Mouse (Mus musculus): ENCODE measurements at regions not wholly inside any gene's neighbourhood (a gene's known extent, or its start where the extent isn't known, plus 50 kb on each side); places are given as distances from the start of the nearest gene placed in this dataset.
A peak's percentile ranks its signal among the peaks of the same experiment; 100 is the strongest.

DNA sequence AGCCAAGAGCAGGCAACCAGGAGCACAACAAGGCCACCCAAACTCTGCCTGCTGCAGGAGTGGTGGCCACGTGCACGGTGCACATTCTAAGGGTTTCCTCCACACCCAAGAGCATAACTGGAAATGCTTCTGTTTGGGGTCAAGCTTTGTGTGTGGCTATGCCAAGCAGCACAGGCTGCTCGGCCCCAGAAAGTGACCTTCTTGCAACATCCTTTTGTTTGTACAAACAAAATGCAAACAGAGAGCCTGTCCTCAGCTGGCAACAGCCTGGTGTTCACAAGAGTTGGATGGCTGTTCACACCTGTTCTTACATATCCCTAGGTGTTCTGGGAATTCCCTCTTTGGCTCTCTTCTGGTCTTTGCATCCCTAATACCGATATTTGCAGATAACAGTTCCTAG is 126.8 kb upstream of the Tle4 start:
- Histone ChIP-seq H3K9ac (ENCODE audit: low read length) (no peak overlapping the region), H3K27ac (ENCODE audit: low read depth, low read length) (no peak overlapping the region), H3K4me2 (no peak overlapping the region), H3K4me3 (ENCODE audit: low read depth, low read length) (no peak overlapping the region), H3K27me3 (ENCODE audit: control insufficient read depth, insufficient read depth, low read length) (no peaks in the 10 kb centered on the region), H3K9me3 (ENCODE audit: control insufficient read depth, low read length) (no peaks in the 10 kb centered on the region), H3K4me1 (ENCODE audit: control insufficient read depth, insufficient read depth, low read length) (no peaks in the 10 kb centered on the region), H3K36me3 (ENCODE audit: control insufficient read depth, insufficient read depth, low read length) (no peaks in the 10 kb centered on the region)
- ATAC-seq (ENCODE audit: low FRiP score) (no peak), DNase-seq (ENCODE audit: low spot score, missing footprints) (no peak)
- WGBS: 73% methylated on average over 4 of the region's 4 CpGs

GRCm38 (mm10) chr19:14705791-14706190 is 107.9 kb upstream of the Tle4 start:
- 91% methylated on average over 2 of the region's 2 CpGs for WGBS

DNA sequence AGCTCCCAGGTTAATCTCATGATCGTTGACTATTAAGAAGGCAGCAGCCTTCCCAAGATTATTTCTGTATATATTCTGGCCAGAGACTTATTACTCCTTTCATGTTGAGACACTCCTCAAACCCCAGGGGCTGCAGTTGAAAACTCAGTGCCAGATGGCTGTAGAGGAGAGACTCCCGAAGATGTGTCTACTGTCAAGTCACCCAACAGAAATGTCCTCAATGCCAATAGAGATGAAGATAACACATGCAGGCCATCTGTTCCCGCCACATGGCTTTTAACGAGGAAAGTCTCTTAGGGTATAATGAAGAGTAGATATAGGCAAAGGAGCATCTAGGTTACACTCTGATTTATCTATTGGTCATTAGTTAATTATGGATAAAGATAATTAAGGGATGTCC is 103.3 kb upstream of the Tle4 start:
- Histone ChIP-seq H3K4me2 (no peak overlapping the region), H3K27me3 (ENCODE audit: control insufficient read depth, insufficient read depth, low read length) (no peaks in the 10 kb centered on the region), H3K4me3 (ENCODE audit: low read depth, low read length) (no peak overlapping the region), H3K9ac (ENCODE audit: low read length) (no peak overlapping the region), H3K27ac (ENCODE audit: low read depth, low read length) (no peak overlapping the region), H3K36me3 (ENCODE audit: control insufficient read depth, insufficient read depth, low read length) (no peaks in the 10 kb centered on the region), H3K4me1 (ENCODE audit: control insufficient read depth, insufficient read depth, low read length) (no peaks in the 10 kb centered on the region), H3K9me3 (ENCODE audit: control insufficient read depth, low read length) (no peaks in the 10 kb centered on the region)
- no peak for DNase-seq (ENCODE audit: low spot score, missing footprints)
- 89% methylated on average over 4 of the region's 4 CpGs for WGBS
- ATAC-seq (ENCODE audit: low FRiP score): no peak

More at GRCm38 (mm10) chr19:14705791-14706190, 107.9 kb upstream of the Tle4 start:
- Histone ChIP-seq H3K9me3 (ENCODE audit: control insufficient read depth, low read length) (no peaks in the 10 kb centered on the region), H3K27me3 (ENCODE audit: control insufficient read depth, insufficient read depth, low read length) (no peaks in the 10 kb centered on the region), H3K9ac (ENCODE audit: low read length) (no peak overlapping the region), H3K27ac (ENCODE audit: low read depth, low read length) (no peak overlapping the region), H3K4me1 (ENCODE audit: control insufficient read depth, insufficient read depth, low read length) (no peaks in the 10 kb centered on the region), H3K36me3 (ENCODE audit: control insufficient read depth, insufficient read depth, low read length) (no peaks in the 10 kb centered on the region), H3K4me2 (no peak overlapping the region), H3K4me3 (ENCODE audit: low read depth, low read length) (no peak overlapping the region)
- ATAC-seq (ENCODE audit: low FRiP score) (no peak), DNase-seq (ENCODE audit: low spot score, missing footprints) (no peak)

- Histone ChIP-seq H3K4me1 (ENCODE audit: control insufficient read depth, insufficient read depth, low read length) (no peaks in the 10 kb centered on the region), H3K4me3 (ENCODE audit: low read depth, low read length) (no peak overlapping the region), H3K27me3 (ENCODE audit: control insufficient read depth, insufficient read depth, low read length) (no peaks in the 10 kb centered on the region), H3K36me3 (ENCODE audit: control insufficient read depth, insufficient read depth, low read length) (no peaks in the 10 kb centered on the region), H3K9me3 (ENCODE audit: control insufficient read depth, low read length) (no peaks in the 10 kb centered on the region), H3K27ac (ENCODE audit: low read depth, low read length) (no peak overlapping the region), H3K9ac (ENCODE audit: low read length) (no peak overlapping the region), H3K4me2 (no peak overlapping the region)
- DNase-seq (ENCODE audit: low spot score, missing footprints): no peak
- WGBS: 92% methylated on average over 10 of the region's 10 CpGs
- ATAC-seq (ENCODE audit: low FRiP score): no peak
Measured at GRCm38 (mm10) chr19:14695369-14695768, 97.5 kb upstream of the Tle4 start.

GRCm38 (mm10) chr19:14692183-14692582 is 94.3 kb upstream of the Tle4 start:
- H3K9me3 ChIP-seq (ENCODE audit: control insufficient read depth, low read length): no peaks in the 10 kb centered on the region
- no peaks in the 10 kb centered on the region for H3K4me1 ChIP-seq (ENCODE audit: control insufficient read depth, insufficient read depth, low read length)
- H3K27ac ChIP-seq (ENCODE audit: low read depth, low read length): no peak overlapping the region
- no peak overlapping the region for H3K9ac ChIP-seq (ENCODE audit: low read length)
- H3K4me2 ChIP-seq: no peak overlapping the region
- no peaks in the 10 kb centered on the region for H3K36me3 ChIP-seq (ENCODE audit: control insufficient read depth, insufficient read depth, low read length)
- no peaks in the 10 kb centered on the region for H3K27me3 ChIP-seq (ENCODE audit: control insufficient read depth, insufficient read depth, low read length)
- DNase-seq (ENCODE audit: low spot score, missing footprints): no peak
- H3K4me3 ChIP-seq (ENCODE audit: low read depth, low read length): no peak overlapping the region
- no peak for ATAC-seq (ENCODE audit: low FRiP score)

DNA sequence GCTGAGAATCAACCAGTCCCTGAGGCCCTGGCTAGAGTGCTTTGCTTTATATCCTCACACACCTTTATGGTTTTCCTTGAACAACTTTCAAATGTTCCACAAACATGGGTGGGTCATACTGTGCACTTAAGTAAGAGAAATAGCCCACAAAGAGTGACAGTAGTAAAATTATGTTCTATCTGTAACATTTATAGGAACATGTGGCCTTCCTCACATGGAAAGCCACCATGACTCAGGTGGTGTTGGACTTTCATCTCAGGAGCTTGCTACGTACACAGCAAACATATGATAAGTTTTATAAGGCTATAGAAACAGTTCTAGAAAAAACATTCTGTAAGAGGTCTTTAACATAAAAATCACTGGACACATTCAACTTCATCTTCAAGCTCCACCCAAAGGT is 87.8 kb upstream of the Tle4 start:
- Histone ChIP-seq H3K36me3 (ENCODE audit: control insufficient read depth, insufficient read depth, low read length) (no peaks in the 10 kb centered on the region), H3K4me3 (ENCODE audit: low read depth, low read length) (no peak overlapping the region), H3K27me3 (ENCODE audit: control insufficient read depth, insufficient read depth, low read length) (0 out of 2 replicates have a peak, but pooled peaks cover 3% of the 10 kb centered on the region), H3K9me3 (ENCODE audit: control insufficient read depth, low read length) (no peaks in the 10 kb centered on the region), H3K4me2 (no peak overlapping the region), H3K4me1 (ENCODE audit: control insufficient read depth, insufficient read depth, low read length) (no peaks in the 10 kb centered on the region), H3K9ac (ENCODE audit: low read length) (no peak overlapping the region), H3K27ac (ENCODE audit: low read depth, low read length) (no peak overlapping the region)
- DNase-seq (ENCODE audit: low spot score, missing footprints): no peak
- ATAC-seq (ENCODE audit: low FRiP score): no peak
- 91% methylated on average over 1 of the region's 1 CpGs for WGBS

- DNase-seq (ENCODE audit: low spot score, missing footprints) (no peak), ATAC-seq (ENCODE audit: low FRiP score) (no peak)
- Histone ChIP-seq H3K27ac (ENCODE audit: low read depth, low read length) (no peak overlapping the region), H3K9ac (ENCODE audit: low read length) (no peak overlapping the region), H3K9me3 (ENCODE audit: control insufficient read depth, low read length) (no peaks in the 10 kb centered on the region), H3K27me3 (ENCODE audit: control insufficient read depth, insufficient read depth, low read length) (0 out of 2 replicates have a peak, but pooled peaks cover 3% of the 10 kb centered on the region), H3K36me3 (ENCODE audit: control insufficient read depth, insufficient read depth, low read length) (no peaks in the 10 kb centered on the region), H3K4me3 (ENCODE audit: low read depth, low read length) (no peak overlapping the region), H3K4me2 (no peak overlapping the region), H3K4me1 (ENCODE audit: control insufficient read depth, insufficient read depth, low read length) (no peaks in the 10 kb centered on the region)
- 94% methylated on average over 3 of the region's 3 CpGs for WGBS
Measured at GRCm38 (mm10) chr19:14684669-14685068, 86.8 kb upstream of the Tle4 start.

DNA sequence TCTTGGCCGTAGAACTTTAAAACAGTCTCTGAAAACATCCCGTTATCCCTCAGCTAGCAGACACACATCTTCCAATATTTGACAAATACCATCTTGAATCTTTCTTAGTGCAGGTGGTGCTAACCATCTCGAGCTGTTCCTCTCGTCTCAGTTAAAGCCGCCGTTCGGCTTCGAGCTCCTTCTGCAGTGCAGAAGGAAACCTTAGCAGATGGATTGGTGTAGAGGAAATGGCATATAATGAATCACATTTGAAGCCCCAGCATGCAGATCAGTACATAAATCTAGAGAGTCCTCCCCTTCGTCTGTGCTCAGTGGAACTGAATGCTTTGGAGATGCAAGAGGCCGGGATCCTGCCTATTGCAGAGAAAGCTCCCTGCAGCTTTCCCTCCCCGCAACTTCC is 83.5 kb upstream of the Tle4 start:
- H3K4me3 ChIP-seq (ENCODE audit: low read depth, low read length): no peak overlapping the region
- H3K9me3 ChIP-seq (ENCODE audit: control insufficient read depth, low read length): no peaks in the 10 kb centered on the region
- H3K4me2 ChIP-seq: no peak overlapping the region
- ATAC-seq (ENCODE audit: low FRiP score) (no peak), DNase-seq (ENCODE audit: low spot score, missing footprints) (peak; percentile 23)
- 0 out of 2 replicates have a peak, but pooled peaks cover under 1% of the 10 kb centered on the region for H3K4me1 ChIP-seq (ENCODE audit: control insufficient read depth, insufficient read depth, low read length)
- no peak overlapping the region for H3K9ac ChIP-seq (ENCODE audit: low read length)
- WGBS: 86% methylated on average over 11 of the region's 11 CpGs
- H3K27ac ChIP-seq (ENCODE audit: low read depth, low read length): no peak overlapping the region
- peaks cover 8% of the 10 kb centered on the region; the same call in 1 of the 2 replicates for H3K27me3 ChIP-seq (ENCODE audit: control insufficient read depth, insufficient read depth, low read length)
- H3K36me3 ChIP-seq (ENCODE audit: control insufficient read depth, insufficient read depth, low read length): no peaks in the 10 kb centered on the region

DNA sequence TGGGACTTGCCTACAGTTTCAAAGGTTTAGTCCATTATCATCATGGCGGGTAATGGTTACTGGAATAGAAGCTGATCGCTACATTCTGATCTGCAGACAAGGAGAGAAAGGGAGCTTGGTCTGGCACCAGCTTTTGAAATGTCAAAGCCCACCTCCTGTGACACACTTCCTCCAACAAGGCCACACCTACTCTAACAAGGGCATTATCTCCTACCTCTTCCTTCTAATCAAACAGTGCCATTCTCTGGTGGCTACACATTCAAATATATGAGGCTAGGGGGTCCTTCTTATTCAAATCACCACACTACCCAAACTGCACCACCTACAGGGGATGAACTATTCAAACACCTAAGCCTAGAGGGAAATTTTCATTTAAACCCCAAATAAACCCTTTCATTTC is 81.9 kb upstream of the Tle4 start:
- H3K27me3 ChIP-seq (ENCODE audit: control insufficient read depth, insufficient read depth, low read length): peaks cover 12% of the 10 kb centered on the region; the same call in 1 of the 2 replicates
- DNase-seq (ENCODE audit: low spot score, missing footprints) (peak; percentile 19), ATAC-seq (ENCODE audit: low FRiP score) (no peak)
- no peak overlapping the region for H3K9ac ChIP-seq (ENCODE audit: low read length)
- H3K4me1 ChIP-seq (ENCODE audit: control insufficient read depth, insufficient read depth, low read length): peaks cover 4% of the 10 kb centered on the region; the same call in 1 of the 2 replicates
- WGBS: 81% methylated on average over 2 of the region's 2 CpGs
- H3K4me3 ChIP-seq (ENCODE audit: low read depth, low read length): no peak overlapping the region
- H3K27ac ChIP-seq (ENCODE audit: low read depth, low read length): no peak overlapping the region
- H3K36me3 ChIP-seq (ENCODE audit: control insufficient read depth, insufficient read depth, low read length): no peaks in the 10 kb centered on the region
- no peaks in the 10 kb centered on the region for H3K9me3 ChIP-seq (ENCODE audit: control insufficient read depth, low read length)
- H3K4me2 ChIP-seq: no peak overlapping the region

- Histone ChIP-seq H3K27ac (ENCODE audit: low read depth, low read length) (no peak overlapping the region), H3K4me1 (ENCODE audit: control insufficient read depth, insufficient read depth, low read length) (peaks cover 4% of the 10 kb centered on the region; the same call in 1 of the 2 replicates), H3K4me3 (ENCODE audit: low read depth, low read length) (no peak overlapping the region), H3K9me3 (ENCODE audit: control insufficient read depth, low read length) (no peaks in the 10 kb centered on the region), H3K36me3 (ENCODE audit: control insufficient read depth, insufficient read depth, low read length) (no peaks in the 10 kb centered on the region), H3K27me3 (ENCODE audit: control insufficient read depth, insufficient read depth, low read length) (peaks cover 15% of the 10 kb centered on the region; the same call in 1 of the 2 replicates), H3K4me2 (no peak overlapping the region), H3K9ac (ENCODE audit: low read length) (no peak overlapping the region)
- DNase-seq (ENCODE audit: low spot score, missing footprints) (no peak), ATAC-seq (ENCODE audit: low FRiP score) (no peak)
- 91% methylated on average over 4 of the region's 4 CpGs for WGBS
Measured at GRCm38 (mm10) chr19:14678584-14678983, 80.7 kb upstream of the Tle4 start.
